Mouse (Mus musculus) heart, adult 2 months (tissue): Measurements from ENCODE around the gene Traf5.

ENCODE experiments used
- CTCF ChIP-seq: fragments of 200-600 bp; IDR thresholded peaks from 2 replicates; pipeline ENCODE4 v1.8.1; 2022; ENCODE audit warnings: antibody characterized with exemption, mild to moderate bottlenecking, moderate library complexity
- EP300 ChIP-seq: fragments of 200-500 bp; IDR thresholded peaks from 2 replicates; pipeline ENCODE4 v1.6.1; 2011; ENCODE audit warnings: low read depth, low read length, control low read depth; ENCODE audit not compliant: insufficient read depth
- POLR2A ChIP-seq: fragments of 200-500 bp; IDR thresholded peaks from 2 replicates; pipeline ENCODE4 v1.6.1; 2011; ENCODE audit warnings: mild to moderate bottlenecking, low read depth, low read length, control low read depth; ENCODE audit not compliant: insufficient read depth

- TF ChIP-seq CTCF (no peak), POLR2A (no peak), EP300 (no peak)
Observed at GRCm38 (mm10) chr1:191950611-191951010, 141.7 kb downstream of the Traf5 start.
